Mouse (Mus musculus) common myeloid progenitor, adult 5-6 weeks (primary cell): ENCODE measurements around the gene C3ar1. TPM values are rescaled to one million over a fixed set of nuclear protein-coding genes. Genes with fewer than 3 reads are reported as not detected.

Experiments used
- ATAC-seq: replicated peaks from 2 replicates; pipeline ENCODE4 v1.8.0; 2016; ENCODE audit warnings: low read depth, mild to moderate bottlenecking, moderate TSS enrichment, inconsistent platforms; ENCODE audit not compliant: poor library complexity, severe bottlenecking
- total RNA-seq: library from RNA; stranded (forward); fragments of 200-1000, 187-1606 nt; gene quantifications from 2 replicates; pipeline ENCODE4 v1.2.3, GENCODE M21; 2017

The C3ar1 gene
- total RNA-seq, 1 experiment from 2014 or later = not detected

DNA sequence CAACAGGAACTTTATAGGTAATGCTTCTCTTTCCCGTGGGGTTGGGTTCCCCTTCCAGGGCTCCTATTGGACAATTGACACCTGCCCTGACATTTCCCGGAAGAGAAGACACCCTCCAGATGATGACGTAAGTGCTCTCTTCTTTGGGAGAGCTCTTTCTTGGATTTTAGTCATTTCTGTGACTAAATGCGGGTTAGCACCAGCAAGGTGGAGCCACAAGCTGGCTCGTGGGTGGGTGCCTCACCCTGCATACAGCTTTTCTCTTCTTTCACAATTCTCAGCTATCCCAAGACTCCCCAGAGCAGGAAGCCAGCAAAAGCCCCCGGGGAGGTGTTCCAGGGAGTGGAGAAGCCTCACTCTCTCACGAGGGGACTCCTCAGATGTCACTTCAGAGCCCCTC lies 23.1 kb downstream of the C3ar1 start:
- ATAC-seq = no peak

DNA sequence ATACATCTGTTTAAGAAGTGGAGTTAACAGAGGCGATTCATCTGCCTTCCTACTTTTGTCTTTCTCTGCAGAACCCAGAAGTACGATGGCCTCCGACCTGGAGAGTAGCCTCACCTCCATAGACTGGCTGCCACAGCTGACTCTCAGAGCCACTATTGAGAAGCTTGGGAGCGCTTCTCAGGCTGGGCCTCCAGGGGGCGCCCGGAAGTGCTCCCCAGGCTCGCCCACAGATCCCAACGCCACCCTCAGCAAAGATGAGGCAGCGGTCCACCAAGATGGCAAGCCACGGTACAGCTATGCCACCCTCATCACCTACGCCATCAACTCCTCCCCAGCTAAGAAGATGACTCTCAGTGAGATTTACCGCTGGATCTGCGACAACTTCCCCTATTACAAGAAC lies 27.9 kb downstream of the C3ar1 start:
- ATAC-seq = peak; percentile 41; the same call in 1 of the 2 replicates

DNA sequence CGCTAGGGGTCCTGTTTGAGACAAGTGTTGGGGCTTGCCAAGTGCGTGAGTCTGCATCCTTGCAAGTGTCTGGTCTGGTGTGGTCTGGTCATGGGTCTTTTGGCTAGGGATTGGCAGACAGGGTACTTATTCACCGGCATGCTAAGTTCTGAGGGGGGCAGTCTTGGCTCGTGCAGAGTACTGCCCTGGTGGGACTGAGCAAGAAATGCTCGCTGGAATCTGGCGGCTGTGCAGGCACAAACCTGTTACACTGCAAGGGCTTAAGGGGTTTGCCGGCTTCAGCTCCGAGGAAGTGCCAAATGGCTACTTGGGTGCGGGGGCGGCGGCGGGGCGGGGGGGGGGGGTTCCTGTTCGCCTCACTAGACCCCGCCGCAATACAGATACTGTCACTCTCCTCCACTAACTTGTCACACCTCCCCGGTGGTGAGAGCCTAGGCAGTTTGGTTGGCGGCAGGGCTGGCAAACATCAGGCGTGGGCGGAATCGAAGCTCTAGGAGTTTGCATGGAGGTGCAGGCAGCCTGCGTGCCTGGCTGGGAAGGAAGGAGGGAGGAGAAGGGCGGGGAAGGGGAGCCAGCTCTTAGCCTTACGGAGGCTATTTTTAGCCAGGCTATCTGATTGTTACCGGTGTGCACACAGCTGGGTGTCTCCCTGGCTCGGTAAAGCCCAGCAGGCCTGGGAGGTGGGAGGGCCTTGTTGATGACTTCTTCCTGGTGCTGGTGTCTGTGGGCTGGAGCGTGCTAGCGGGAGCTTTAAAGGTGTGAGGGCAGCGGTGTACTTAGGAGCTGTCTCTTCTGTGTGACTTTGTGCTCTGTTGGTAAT lies 29.8 kb downstream of the C3ar1 start:
- ATAC-seq = peak; percentile 73

DNA sequence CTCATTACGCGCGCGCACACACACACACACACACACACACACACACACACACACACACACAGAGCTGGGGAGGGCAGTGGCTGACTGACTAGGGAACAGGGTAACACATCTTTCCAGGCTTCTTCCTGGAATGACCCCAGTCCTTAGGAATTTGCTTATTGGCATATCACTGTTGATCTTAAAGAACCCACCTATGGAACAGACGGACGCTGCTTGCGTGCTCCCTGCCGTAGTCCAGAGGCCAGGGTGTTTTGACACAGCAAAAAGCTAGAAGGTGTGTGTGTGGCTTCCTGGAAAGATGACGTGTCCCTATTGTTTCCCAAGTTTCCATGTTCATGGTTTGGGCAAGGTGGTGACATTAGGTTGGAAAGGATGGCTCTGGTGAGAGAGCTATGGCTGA lies 30.8 kb downstream of the C3ar1 start:
- ATAC-seq = no peak

DNA sequence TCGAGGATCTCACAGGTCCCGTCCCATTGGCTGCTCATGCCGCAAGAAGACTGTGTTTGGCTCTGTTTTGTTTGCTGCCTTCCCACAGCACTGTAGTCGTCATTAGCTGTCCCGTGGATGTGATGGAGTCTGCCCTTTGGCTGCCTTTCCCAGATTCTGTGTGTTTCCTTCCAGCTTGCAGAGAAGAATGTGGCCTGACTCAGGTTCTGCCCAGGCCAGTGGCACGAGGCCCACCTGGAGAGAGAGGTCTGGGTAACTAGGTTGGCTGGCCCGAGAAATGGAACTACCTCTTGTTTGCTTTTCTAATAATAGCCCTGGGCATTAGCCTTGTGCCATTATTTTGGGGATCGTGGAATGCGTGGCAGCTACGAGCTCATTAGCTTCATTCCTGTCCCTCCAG lies 31.9 kb downstream of the C3ar1 start:
- no peak for ATAC-seq

DNA sequence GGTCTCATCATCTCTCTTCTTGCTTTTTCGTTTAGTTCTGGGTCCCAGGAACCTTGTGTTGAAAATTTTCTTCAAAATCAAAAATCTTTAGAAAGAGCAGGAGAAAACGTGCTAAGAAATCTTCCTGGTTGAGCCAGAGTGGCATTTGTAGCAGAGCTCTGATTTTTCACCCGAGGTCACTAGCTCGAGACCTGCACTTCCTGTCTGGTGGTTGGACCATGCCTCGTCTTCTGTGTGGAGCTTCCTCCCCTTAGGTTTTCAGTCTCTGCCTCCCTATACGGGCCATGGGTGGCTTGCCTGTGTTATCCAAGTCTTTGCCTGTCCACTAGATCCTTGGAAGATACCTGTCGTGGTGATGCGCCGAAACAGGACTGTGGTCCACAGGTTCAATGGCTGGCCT lies 34.1 kb downstream of the C3ar1 start:
- ATAC-seq = no peak

DNA sequence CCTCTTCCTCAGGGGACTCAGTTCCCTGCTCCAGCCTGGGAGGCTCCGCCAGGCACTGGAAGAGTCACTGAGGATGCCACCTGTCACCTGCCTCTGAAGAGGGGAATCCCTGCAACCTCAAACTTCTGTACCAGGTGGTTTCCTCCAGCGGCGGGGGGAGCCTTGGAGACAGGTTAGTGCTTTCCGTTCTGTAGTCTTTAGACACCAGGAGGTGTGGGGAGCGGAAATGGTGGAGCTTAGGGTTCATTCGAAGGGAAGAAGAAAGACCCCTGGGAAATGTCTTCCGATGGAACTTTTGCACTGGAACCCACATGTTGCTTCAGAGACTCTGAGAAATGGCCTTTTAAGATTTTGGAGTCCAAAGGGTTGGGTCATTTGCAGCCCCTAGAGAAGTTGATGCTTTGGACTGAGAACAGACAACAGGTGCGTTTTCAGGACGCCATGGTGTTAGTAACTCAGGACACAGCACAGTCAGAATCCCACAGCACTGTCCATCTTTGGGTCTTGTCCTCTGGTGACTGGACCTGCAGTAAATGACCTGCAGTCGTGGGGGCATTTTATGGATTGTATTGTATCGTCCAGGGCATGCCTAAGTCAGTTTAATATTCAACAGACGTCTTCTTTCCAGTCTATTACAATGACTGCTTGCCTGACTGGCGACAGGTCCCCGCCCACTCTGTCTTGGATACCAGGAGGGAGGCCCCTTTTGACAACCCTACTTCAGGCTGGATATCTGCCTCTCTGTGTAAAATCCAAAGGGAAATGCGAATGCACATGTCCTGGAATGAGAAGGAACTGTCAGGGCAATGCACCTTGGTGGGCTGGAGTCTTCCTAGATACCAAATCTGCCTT lies 34.9 kb downstream of the C3ar1 start:
- no peak for ATAC-seq

DNA sequence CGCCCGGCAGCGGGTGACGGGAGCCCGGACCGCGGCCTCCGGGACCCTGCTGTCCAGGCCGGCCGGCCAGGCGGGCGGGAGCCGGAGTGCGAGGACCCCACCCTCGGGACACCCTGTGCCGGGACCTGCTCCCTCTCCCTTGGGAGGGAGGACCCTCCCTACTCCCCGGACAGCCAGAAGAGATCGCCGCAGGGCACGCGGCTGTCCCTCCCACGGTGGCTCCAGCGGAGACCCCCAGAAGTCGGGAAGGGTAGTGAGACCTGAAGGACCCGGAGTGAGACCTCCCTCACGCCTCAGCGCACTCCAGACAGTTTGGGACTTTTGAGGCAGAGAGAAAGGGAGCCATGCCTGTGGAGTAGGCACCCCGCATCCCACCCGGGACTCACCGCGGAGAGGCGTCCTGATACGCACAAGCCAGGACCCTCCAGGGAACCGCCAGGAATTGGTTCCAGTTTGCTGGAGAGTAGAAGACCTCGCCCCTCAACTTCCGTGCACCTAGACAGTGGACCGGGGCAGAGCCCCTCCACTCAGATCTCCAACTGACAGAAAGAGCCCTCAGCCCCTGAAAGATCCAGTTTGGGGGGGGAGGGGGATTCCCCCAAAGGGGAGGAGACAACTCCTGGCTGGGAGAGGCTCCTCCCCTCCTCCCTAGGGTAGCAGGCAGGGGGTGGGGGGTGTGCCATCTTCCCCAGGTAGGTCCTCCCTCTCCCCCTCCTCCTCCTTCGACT lies 35.7 kb downstream of the C3ar1 start:
- peak; percentile 22 for ATAC-seq

DNA sequence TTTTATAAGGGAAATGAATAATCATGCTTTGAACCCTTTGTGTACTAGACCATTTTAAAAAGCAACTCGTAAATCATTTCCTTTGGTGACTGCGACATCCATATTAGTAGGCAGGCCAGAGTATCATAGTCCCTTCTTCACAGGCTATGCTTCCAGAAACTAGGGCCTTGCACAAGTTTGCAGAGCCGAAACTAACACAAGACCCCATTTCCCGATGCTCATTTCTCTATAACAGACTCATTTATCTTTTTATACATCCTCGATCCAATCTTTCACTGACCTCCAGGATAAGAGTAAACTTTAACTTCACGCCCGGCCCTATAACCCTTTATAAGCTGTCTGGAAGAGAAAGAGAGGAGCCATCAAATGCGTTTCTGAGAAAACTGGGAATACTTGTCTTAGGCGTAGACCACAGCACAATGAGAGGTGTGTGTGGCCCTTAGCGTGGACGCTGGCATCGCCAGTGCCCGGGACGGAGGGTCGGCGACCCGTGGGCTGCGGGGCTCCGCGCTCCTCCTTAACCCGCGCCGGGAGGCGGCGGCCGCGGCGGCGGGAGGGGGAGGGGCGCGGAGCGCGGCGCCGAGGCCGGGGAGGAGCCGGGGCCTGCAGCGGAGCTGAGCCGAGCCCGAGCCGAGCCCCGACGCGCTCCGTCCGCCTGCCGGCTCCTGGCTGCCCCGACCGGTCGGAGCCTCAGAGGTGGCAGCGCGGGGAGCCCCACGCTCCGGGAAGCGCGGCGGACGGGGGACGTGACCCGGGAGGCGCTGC lies 36.5 kb downstream of the C3ar1 start, which contains the start of gene Foxj2:
Gene Foxj2, plus strand, starts transcription at position 609 of the 765 bp plus-strand sequence.
- ATAC-seq = peak; percentile 57

DNA sequence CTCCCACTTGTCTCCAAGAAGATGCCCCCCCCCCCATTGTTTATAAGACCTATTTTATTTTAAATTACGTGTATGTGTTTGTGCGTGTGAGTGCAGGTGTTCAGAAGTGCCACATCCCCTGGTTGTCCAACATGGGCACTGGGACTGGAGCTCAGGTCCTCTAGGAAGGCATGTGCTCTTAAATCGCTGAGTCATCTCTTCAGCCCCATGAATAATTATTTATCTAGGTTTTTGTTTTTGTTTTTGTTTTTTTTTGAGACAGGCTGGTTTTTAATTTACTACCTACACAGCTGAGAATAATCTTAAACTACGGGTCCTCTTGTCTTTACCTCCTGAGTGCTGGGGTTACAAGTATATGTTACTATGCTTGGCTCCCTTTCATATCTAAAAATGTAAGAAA lies 42.3 kb downstream of the C3ar1 start:
- ATAC-seq = no peak

DNA sequence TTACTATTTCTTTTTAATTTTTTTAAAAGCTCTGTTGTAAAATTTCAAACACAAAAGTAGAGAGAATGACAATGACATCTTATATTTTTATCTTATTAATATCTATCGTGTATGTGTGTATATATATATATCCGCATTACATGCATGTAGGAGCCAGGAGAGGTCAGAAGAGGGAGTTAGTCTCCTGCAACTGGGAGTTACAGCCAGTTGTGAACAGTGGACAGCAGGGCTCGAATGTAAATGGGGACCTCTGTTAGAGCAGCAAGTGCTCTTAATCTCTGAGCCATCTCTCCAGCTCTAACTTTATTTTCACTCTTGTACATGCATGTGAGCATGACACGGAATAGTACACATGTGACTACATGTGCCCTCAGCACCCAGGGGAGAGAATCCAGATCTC lies 43.2 kb downstream of the C3ar1 start:
- ATAC-seq = no peak

DNA sequence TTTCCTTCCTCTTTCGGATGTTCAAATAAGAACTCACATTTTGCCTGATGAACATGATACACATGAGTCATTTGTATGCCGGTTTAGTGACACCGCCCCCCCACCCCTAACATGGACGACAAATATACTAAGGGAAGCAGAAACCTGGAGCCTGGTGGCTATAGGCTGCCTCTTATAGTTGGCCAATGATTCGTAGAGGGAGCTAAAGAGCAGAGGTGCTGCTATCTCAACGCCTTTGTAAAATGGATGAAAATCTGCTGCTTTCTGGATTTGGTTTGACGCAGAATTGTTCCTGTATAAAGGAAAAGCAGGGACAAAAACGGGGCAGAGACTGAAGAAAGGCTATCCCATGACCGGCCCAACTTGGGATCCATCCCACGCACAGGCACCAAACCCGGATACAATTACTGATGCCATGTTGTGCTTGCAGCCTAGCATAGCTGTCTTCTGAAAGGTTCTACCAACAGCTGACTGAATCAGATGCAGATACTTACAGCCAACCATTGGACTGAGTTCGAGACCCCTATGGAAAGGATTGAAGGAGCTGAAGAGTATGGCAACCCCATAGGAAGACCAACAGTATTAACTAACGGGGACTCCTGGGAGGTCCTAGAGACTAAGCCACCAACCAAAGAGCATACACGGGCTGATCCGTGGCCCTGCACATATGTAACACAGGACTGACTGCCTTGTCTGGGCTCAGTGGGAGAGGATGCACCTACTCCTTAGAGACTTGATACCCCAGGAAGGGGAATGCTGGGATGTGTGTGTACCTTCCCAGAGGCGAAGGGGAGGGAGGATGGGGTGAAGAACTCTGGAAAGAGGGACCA lies 44.0 kb downstream of the C3ar1 start:
- ATAC-seq = peak; percentile 48

DNA sequence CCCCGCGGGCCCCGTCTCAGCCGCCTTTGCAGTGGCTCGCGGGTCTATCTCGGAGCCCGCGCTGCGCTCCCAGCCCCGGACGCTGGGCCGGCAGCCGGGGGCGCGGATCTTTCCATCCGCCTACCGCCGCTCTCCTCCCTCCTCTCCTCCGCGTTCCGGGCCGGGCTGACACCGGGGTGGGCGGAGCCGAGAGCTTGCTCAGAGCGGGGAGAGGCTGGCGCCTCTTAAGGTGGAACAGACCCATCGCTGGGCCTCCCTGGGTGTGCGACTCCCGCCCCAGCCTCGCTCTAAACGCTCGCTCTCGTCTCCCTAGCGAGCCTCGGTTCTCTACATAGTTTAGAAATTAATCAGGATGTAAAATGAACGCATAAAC lies 44.7 kb downstream of the C3ar1 start:
- peak; percentile 72 for ATAC-seq

DNA sequence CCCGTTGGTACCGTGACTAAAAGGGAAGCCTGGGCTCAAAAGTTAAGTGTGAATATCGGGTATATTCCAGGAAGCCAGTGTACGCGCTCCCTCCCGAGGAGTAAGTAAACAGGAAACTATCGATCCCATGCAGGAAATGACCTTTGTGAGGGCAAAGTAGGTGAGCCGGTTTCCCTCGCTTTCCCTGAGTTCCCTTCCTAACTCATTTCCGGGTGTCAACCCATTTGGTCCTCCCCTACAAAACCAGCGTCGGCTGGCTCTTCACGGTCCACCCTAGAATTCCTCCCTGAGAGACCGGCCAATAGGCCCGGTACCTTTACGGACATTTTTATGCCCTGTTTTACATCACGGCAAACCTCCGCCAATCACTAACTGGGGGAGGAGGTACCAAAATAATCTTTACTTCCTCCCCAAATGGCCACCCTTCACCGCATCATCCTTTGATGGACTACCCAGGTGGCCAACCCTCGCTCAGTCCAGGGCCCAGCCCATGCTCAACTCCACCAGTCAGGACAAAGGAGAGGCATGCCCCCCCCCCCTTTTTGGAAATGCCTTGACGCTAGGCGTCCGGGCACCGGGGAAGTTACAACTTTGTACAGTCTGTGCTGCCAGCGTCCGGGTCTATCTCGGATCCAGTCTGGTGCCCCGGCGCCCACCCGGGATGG lies 45.2 kb downstream of the C3ar1 start:
- peak; percentile 88 for ATAC-seq

DNA sequence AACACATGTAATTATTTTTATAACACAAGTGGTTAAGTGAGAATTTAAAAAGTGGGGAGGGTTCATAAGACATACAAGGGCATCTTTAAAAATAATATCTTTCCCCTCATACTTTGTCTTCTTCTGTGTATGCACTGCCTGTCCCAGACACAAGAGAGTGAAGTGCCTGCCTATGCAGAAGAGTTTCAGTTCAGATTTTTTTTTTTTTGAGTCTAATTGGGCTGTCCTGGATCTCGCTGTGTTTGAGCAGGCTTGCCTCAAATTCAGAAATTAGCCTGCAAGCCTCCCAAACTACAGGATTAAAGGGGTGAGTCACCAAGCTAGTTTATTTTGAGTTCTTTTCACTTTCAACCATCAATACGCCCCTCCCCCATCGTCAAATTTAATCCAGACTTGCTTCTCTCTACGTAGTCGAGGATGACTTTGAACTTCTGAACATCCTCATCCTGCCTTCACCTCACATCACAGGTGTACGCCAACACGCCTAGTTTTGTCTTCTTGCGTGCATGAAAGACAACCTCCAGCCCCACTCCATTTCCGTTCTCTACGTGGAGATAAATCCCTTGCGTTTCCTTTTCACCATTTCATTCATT lies 45.8 kb downstream of the C3ar1 start:
- ATAC-seq = no peak

DNA sequence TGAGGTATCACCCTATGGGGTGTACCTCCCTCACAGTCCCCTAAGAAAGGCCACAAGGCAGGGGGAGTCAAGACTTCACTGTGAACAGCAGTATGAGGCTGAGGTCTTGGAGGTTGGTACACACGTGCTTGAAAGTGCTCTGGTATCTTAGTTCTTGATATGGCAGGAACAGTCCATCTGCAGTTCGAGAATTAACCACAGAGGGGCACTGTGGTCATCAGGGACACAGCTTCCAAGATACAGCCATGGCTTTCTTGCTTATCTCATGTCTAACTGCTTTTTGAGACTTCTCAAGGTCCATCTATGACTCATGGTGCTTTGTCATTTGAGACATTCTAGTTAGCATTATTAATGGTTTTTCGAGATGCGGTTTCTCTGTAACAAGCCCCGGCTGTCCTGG lies 51.5 kb downstream of the C3ar1 start:
- ATAC-seq = peak; percentile 68

DNA sequence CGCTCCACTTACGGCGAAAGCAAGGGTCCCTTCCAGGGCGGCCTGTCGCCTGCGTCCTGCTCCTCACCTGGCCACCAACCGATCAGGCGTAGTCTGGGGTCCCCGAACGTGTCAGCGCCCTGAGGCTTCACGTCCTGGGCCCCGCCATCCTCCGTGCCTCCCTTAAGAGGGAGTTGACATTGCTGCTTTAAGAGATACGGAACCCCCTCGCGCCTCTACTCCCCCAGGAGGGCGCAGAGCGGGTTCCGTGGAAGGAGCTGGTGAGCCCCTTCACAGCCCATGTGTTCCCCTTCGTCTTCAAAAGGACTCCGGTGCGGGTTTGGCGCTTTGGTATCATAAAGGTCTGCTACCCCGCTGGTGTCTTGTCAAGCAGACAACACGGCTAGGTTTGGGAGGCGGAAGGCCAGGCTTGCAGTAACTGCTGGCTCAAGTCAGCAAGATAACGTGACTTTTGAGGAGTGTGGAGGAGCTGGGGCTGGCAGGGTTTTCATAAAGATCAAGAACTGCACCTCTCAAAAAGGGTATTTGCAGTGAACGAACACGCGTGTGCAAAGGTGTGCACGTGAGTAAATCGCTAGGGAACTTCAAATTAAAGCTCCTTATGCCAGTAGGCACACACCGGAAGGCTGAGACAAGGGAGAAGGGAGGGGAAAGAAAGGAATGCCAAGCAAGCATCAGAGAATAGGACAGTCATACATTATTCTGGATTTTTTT lies 54.0 kb downstream of the C3ar1 start:
- ATAC-seq = peak; percentile 56
